Comparison of ENCODE assay signal across 8 mouse cellular contexts in the genomic region with DNA sequence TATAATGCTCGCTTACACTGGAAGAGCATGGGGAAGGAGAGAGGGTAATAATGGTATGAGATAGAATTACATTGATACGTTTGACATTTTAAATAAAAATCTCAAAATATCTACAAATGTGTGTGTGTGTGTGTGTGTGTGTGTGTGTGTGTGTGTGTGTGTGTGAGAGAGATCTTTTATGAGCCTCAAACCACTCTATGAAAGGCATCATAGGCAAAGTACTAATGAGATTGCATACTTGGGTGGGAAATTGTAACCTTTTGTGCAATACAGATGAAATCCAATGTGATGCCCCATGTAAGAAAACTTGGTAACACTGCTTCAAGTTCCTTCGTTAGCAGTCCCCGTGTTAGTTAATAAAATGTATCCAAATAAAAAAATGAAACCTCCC. TPM values are rescaled to one million over a fixed set of nuclear protein-coding genes. Genes with fewer than 3 reads are reported as not detected.
DNase-seq lines count a peak whose midpoint lies in the region; ATAC-seq and TF ChIP-seq lines count a peak whose summit lies in the region.

No protein-coding gene starts in this region.

- DNase-seq in lung, postnatal 4 days: no peak
- no peak for DNase-seq in embryonic facial prominence, embryonic 14.5 days (ENCODE audit: low spot score)
- DNase-seq in retina, postnatal 1 day: no peak
- DNase-seq in embryo, embryonic 10.5 days (ENCODE audit: low spot score): no peak

- no peak overlapping the region for H3K27ac ChIP-seq in lung, embryonic 16.5 days (ENCODE audit: low read length)
- H3K27ac ChIP-seq in embryonic facial prominence, embryonic 14.5 days (replicated peaks; ENCODE audit: low read depth, low read length): peak overlapping the region; percentile 67; the same call in 1 of the 2 replicates
- peak overlapping the region; percentile 83; the same call in 1 of the 2 replicates for H3K27ac ChIP-seq in intestine, postnatal 0 days (ENCODE audit: low read depth, low read length)
- peak overlapping the region; percentile 88 for H3K27ac ChIP-seq in neural tube, embryonic 15.5 days (replicated peaks)

- no peaks in the 10 kb centered on the region; the same call in 1 of the 2 replicates for H3K4me1 ChIP-seq in lung, embryonic 16.5 days (replicated peaks; ENCODE audit: control insufficient read depth, insufficient read depth, low read length)
- peaks cover 10% of the 10 kb centered on the region for H3K4me1 ChIP-seq in embryonic facial prominence, embryonic 14.5 days (ENCODE audit: control insufficient read depth, insufficient read depth, low read length)
- H3K4me1 ChIP-seq in intestine, postnatal 0 days (replicated peaks; ENCODE audit: control insufficient read depth, insufficient read depth, low read length): 0 out of 2 replicates have a peak, but pooled peaks cover 4% of the 10 kb centered on the region
- peaks cover 25% of the 10 kb centered on the region for H3K4me1 ChIP-seq in neural tube, embryonic 15.5 days

- TF ChIP-seq CTCF in intestine, postnatal 0 days (IDR thresholded peaks at IDR 0.05; ENCODE audit: low read depth): no peak

- H3K4me3 ChIP-seq in lung, embryonic 16.5 days (ENCODE audit: low read length): peak overlapping the region; percentile 93
- H3K4me3 ChIP-seq in embryonic facial prominence, embryonic 14.5 days (ENCODE audit: low read depth, low read length): peak overlapping the region; percentile 85
- peak overlapping the region; percentile 89 for H3K4me3 ChIP-seq in intestine, postnatal 0 days (ENCODE audit: low read depth, low read length)
- H3K4me3 ChIP-seq in neural tube, embryonic 15.5 days (replicated peaks): peak overlapping the region; percentile 89

- 30% methylated on average over 4 of the region's 4 CpGs for WGBS in lung, embryonic 16.5 days
- WGBS in embryonic facial prominence, embryonic 14.5 days: 31% methylated on average over 4 of the region's 4 CpGs
- 29% methylated on average over 4 of the region's 4 CpGs for WGBS in intestine, postnatal 0 days
- 31% methylated on average over 4 of the region's 4 CpGs for WGBS in neural tube, embryonic 15.5 days

- peak overlapping the region; percentile 90 for H3K9ac ChIP-seq in lung, embryonic 16.5 days (ENCODE audit: low read length)
- H3K9ac ChIP-seq in embryonic facial prominence, embryonic 14.5 days (ENCODE audit: low read depth, low read length): peak overlapping the region; percentile 85
- H3K9ac ChIP-seq in intestine, postnatal 0 days (ENCODE audit: low read depth, low read length): peak overlapping the region; percentile 73; the same call in 1 of the 2 replicates
- H3K9ac ChIP-seq in neural tube, embryonic 15.5 days (replicated peaks): peak overlapping the region; percentile 83

- no peak for ATAC-seq in lung, embryonic 16.5 days (ENCODE audit: low read depth)
- ATAC-seq in embryonic facial prominence, embryonic 14.5 days (ENCODE audit: low read depth): no peak
- no peak for ATAC-seq in intestine, postnatal 0 days
- peak; percentile 55 for ATAC-seq in neural tube, embryonic 15.5 days (ENCODE audit: low FRiP score)
- no peak for ATAC-seq in activated CD4-positive, CD25-positive, alpha-beta regulatory T cell, adult 4 months

- peak overlapping the region; percentile 66 for H3K4me2 ChIP-seq in lung, embryonic 16.5 days (ENCODE audit: low read depth, low read length)
- H3K4me2 ChIP-seq in embryonic facial prominence, embryonic 14.5 days (ENCODE audit: low read depth, low read length): peak overlapping the region; percentile 69
- H3K4me2 ChIP-seq in intestine, postnatal 0 days (replicated peaks; ENCODE audit: low read depth): peak overlapping the region; percentile 70
- peak overlapping the region; percentile 65 for H3K4me2 ChIP-seq in neural tube, embryonic 15.5 days

- H3K9me3 ChIP-seq in lung, embryonic 16.5 days (ENCODE audit: control insufficient read depth, low read length): no peaks in the 10 kb centered on the region
- H3K9me3 ChIP-seq in embryonic facial prominence, embryonic 14.5 days (ENCODE audit: control insufficient read depth, low read length): no peaks in the 10 kb centered on the region
- no peaks in the 10 kb centered on the region for H3K9me3 ChIP-seq in intestine, postnatal 0 days (ENCODE audit: control insufficient read depth)
- no peaks in the 10 kb centered on the region for H3K9me3 ChIP-seq in neural tube, embryonic 15.5 days (replicated peaks)

- H3K27me3 ChIP-seq in lung, embryonic 16.5 days (ENCODE audit: control insufficient read depth, insufficient read depth, low read depth, low read length): no peaks in the 10 kb centered on the region
- no peaks in the 10 kb centered on the region for H3K27me3 ChIP-seq in embryonic facial prominence, embryonic 14.5 days (replicated peaks; ENCODE audit: control insufficient read depth, insufficient read depth, low read length)
- no peaks in the 10 kb centered on the region for H3K27me3 ChIP-seq in intestine, postnatal 0 days (replicated peaks; ENCODE audit: control insufficient read depth, insufficient read depth, low read length)
- 0 out of 2 replicates have a peak, but pooled peaks cover 3% of the 10 kb centered on the region for H3K27me3 ChIP-seq in neural tube, embryonic 15.5 days (replicated peaks)

- H3K36me3 ChIP-seq in lung, embryonic 16.5 days (ENCODE audit: control insufficient read depth, insufficient read depth, low read length): no peaks in the 10 kb centered on the region
- H3K36me3 ChIP-seq in embryonic facial prominence, embryonic 14.5 days (ENCODE audit: control insufficient read depth, insufficient read depth, low read length): no peaks in the 10 kb centered on the region
- no peaks in the 10 kb centered on the region for H3K36me3 ChIP-seq in intestine, postnatal 0 days (ENCODE audit: control insufficient read depth, insufficient read depth)
- H3K36me3 ChIP-seq in neural tube, embryonic 15.5 days: no peaks in the 10 kb centered on the region

RNA-seq across cellular contexts. Expression of a gene that starts 0.3 kb away (rescaled TPM):
- polyA plus RNA-seq in lung, embryonic 16.5 days (2015; fragmentation: Nextera tagmentation; extraction: Ambion mirVana): 34.6 and 41.6 TPM in 2 replicates
- 29.1 and 30.8 TPM in 2 replicates for polyA plus RNA-seq in embryonic facial prominence, embryonic 14.5 days (2014; fragmentation: Nextera tagmentation; extraction: Ambion mirVana)
- 37.1 and 41.8 TPM in 2 replicates for polyA plus RNA-seq in intestine, postnatal 0 days (2015; fragmentation: Nextera tagmentation; extraction: Ambion mirVana)
- polyA plus RNA-seq in neural tube, embryonic 15.5 days (2015; fragmentation: Nextera tagmentation; extraction: Ambion mirVana): 38.4 and 43.9 TPM in 2 replicates
- polyA plus RNA-seq in activated CD4-positive, CD25-positive, alpha-beta regulatory T cell, adult 4 months (2017; shearing (Covaris generic)): 10 to 100 TPM; 66.2 to 71.8 TPM

RNA-seq across cellular contexts. Expression of a gene that starts 0.3 kb away (rescaled TPM):
- 25.3 and 27.6 TPM in 2 replicates for polyA plus RNA-seq in lung, embryonic 16.5 days (2015; fragmentation: Nextera tagmentation; extraction: Ambion mirVana)
- polyA plus RNA-seq in embryonic facial prominence, embryonic 14.5 days (2014; fragmentation: Nextera tagmentation; extraction: Ambion mirVana): 27.6 and 29.4 TPM in 2 replicates
- polyA plus RNA-seq in intestine, postnatal 0 days (2015; fragmentation: Nextera tagmentation; extraction: Ambion mirVana): 35.4 and 39.9 TPM in 2 replicates
- polyA plus RNA-seq in neural tube, embryonic 15.5 days (2015; fragmentation: Nextera tagmentation; extraction: Ambion mirVana): 37.5 and 38.5 TPM in 2 replicates
- 10 to 100 TPM; 11.3 to 14.9 TPM for polyA plus RNA-seq in activated CD4-positive, CD25-positive, alpha-beta regulatory T cell, adult 4 months (2017; shearing (Covaris generic))

RNA-seq across cellular contexts. Expression of a gene that starts 35.2 kb away (rescaled TPM):
- 0.23 and 0.25 TPM in 2 replicates for polyA plus RNA-seq in lung, embryonic 16.5 days (2015; fragmentation: Nextera tagmentation; extraction: Ambion mirVana)
- 0.17 and 0.20 TPM in 2 replicates for polyA plus RNA-seq in embryonic facial prominence, embryonic 14.5 days (2014; fragmentation: Nextera tagmentation; extraction: Ambion mirVana)
- polyA plus RNA-seq in intestine, postnatal 0 days (2015; fragmentation: Nextera tagmentation; extraction: Ambion mirVana): 0.07 TPM in 1 of 2 replicates, not detected in the other
- 0.88 and 1.2 TPM in 2 replicates for polyA plus RNA-seq in neural tube, embryonic 15.5 days (2015; fragmentation: Nextera tagmentation; extraction: Ambion mirVana)
- polyA plus RNA-seq in activated CD4-positive, CD25-positive, alpha-beta regulatory T cell, adult 4 months (2017; shearing (Covaris generic)): not detected

RNA-seq across cellular contexts. Expression of a gene that starts 48.1 kb away (rescaled TPM):
- 122 and 135 TPM in 2 replicates for polyA plus RNA-seq in lung, embryonic 16.5 days (2015; fragmentation: Nextera tagmentation; extraction: Ambion mirVana)
- 127 and 154 TPM in 2 replicates for polyA plus RNA-seq in embryonic facial prominence, embryonic 14.5 days (2014; fragmentation: Nextera tagmentation; extraction: Ambion mirVana)
- polyA plus RNA-seq in intestine, postnatal 0 days (2015; fragmentation: Nextera tagmentation; extraction: Ambion mirVana): 187 and 206 TPM in 2 replicates
- 118 and 125 TPM in 2 replicates for polyA plus RNA-seq in neural tube, embryonic 15.5 days (2015; fragmentation: Nextera tagmentation; extraction: Ambion mirVana)
- polyA plus RNA-seq in activated CD4-positive, CD25-positive, alpha-beta regulatory T cell, adult 4 months (2017; shearing (Covaris generic)): 100 to 1,000 TPM; 140 to 178 TPM
